Mouse (Mus musculus): ENCODE data around the gene Kcne3. TPM values are rescaled to one million over a fixed set of nuclear protein-coding genes. Genes with fewer than 3 reads are reported as not detected.

Gene Kcne3
- polyA plus RNA-seq, 1 experiment from 2014 or later = 3.8 TPM

DNA sequence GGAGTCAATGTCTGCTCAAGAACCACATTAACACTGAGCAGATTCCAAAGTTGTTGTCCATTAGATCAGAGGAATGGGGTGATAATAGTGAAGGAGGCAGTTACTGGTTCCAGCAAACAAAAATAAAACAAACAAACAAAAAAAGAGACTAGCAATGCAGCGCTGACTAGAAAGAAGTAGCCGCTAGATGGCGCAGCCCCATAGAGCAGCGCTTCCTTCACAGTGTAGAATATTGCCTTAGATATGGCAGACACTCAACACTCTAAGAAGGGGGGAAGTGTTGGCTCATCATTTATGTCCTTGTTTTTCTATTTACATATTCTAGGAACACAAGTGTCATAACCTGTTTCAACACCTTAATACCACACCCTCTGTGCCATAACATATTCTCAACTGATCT is 14.5 kb downstream of the Kcne3 start:
- H3K4me2 ChIP-seq (ENCODE audit: low read depth) = no peak overlapping the region
- H3K4me3 ChIP-seq (ENCODE audit: low read depth, low read length) = no peak overlapping the region
- H3K36me3 ChIP-seq (ENCODE audit: control insufficient read depth, insufficient read depth, low read length) = no peaks in the 10 kb centered on the region
- no peak overlapping the region for H3K27ac ChIP-seq (ENCODE audit: low read depth, low read length)
- no peaks in the 10 kb centered on the region for H3K9me3 ChIP-seq (ENCODE audit: control insufficient read depth, low read length)
- WGBS = 7% methylated on average over 4 of the region's 4 CpGs
- H3K9ac ChIP-seq (ENCODE audit: low read length) = no peak overlapping the region
- H3K27me3 ChIP-seq (ENCODE audit: control insufficient read depth, insufficient read depth, low read length) = no peaks in the 10 kb centered on the region
- H3K4me1 ChIP-seq (ENCODE audit: control insufficient read depth, insufficient read depth, low read length) = no peaks in the 10 kb centered on the region
- DNase-seq (ENCODE audit: low spot score) (peak; percentile 66), ATAC-seq (ENCODE audit: insufficient read depth, low FRiP score, low TSS enrichment) (no peak)

DNA sequence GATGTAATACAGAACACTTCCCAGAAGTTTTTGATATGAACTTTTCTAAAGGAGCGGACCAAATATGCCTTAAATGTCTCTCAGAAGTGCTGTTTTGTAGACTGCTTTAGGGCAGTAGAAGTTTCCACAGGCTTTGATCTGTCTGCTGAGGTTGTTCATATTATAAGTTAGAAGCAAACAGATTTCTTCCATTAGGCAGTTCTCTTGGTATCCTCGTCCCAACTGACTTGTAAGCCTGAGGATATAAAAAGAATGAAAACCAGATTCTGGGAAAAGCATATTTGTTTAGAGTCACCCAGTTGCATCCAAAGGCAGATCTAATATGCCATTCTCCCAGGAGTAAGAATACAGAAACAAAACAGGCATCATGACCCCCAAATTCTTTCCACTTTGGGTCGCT is 24.9 kb downstream of the Kcne3 start:
- Histone ChIP-seq H3K4me2 (ENCODE audit: low read depth) (no peak overlapping the region), H3K9ac (ENCODE audit: low read length) (no peak overlapping the region), H3K4me1 (ENCODE audit: control insufficient read depth, insufficient read depth, low read length) (no peaks in the 10 kb centered on the region), H3K4me3 (ENCODE audit: low read depth, low read length) (no peak overlapping the region), H3K36me3 (ENCODE audit: control insufficient read depth, insufficient read depth, low read length) (no peaks in the 10 kb centered on the region), H3K27me3 (ENCODE audit: control insufficient read depth, insufficient read depth, low read length) (no peaks in the 10 kb centered on the region), H3K27ac (ENCODE audit: low read depth, low read length) (no peak overlapping the region), H3K9me3 (ENCODE audit: control insufficient read depth, low read length) (no peaks in the 10 kb centered on the region)
- WGBS = 88% methylated on average over 3 of the region's 3 CpGs
- ATAC-seq (ENCODE audit: insufficient read depth, low FRiP score, low TSS enrichment) = no peak
- no peak for DNase-seq (ENCODE audit: low spot score)

DNA sequence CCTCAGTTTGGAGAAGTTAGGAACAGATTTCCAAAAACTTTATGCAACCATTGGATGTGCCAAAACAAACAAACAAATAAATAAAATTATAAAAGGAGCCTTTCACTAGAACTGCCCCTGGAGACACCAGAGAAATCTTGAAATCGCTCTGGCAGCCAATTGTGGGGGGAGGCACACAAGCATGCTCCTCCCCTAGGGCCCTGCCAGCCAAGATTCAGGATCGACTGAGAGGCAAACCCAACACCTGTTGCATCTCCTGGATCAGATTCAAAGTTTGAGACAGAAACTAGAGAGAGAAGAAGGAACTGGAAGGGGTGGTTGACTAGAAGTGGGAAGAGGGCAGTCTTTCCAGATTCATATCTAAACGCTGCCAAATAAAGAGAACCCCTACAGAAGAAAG is 27.3 kb downstream of the Kcne3 start:
- no peaks in the 10 kb centered on the region for H3K9me3 ChIP-seq (ENCODE audit: control insufficient read depth, low read length)
- H3K4me2 ChIP-seq (ENCODE audit: low read depth) = no peak overlapping the region
- H3K4me1 ChIP-seq (ENCODE audit: control insufficient read depth, insufficient read depth, low read length) = no peaks in the 10 kb centered on the region
- WGBS = 68% methylated on average over 3 of the region's 3 CpGs
- no peaks in the 10 kb centered on the region for H3K27me3 ChIP-seq (ENCODE audit: control insufficient read depth, insufficient read depth, low read length)
- H3K27ac ChIP-seq (ENCODE audit: low read depth, low read length) = no peak overlapping the region
- H3K9ac ChIP-seq (ENCODE audit: low read length) = no peak overlapping the region
- DNase-seq (ENCODE audit: low spot score) = no peak
- H3K36me3 ChIP-seq (ENCODE audit: control insufficient read depth, insufficient read depth, low read length) = no peaks in the 10 kb centered on the region
- no peak overlapping the region for H3K4me3 ChIP-seq (ENCODE audit: low read depth, low read length)
- ATAC-seq (ENCODE audit: insufficient read depth, low FRiP score, low TSS enrichment) = no peak

DNA sequence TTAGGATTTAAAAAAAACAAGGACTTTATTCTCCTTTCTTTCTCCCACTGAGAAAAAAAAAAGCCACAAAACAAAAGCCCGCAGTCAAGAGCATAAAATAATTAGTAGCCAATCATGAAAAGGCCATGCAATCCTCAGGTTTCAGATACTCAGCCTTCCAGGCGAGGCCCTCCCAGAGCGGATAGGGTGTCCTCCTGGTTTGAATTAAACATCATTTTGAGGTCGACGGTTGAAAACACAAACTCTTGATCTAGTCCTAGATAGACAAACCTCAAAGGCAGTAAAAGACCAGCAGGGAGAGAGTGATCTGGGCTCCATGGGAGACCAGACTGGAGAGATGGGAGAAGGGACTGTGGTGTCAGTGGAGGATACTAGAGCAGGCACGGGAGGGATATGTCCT is 28.6 kb downstream of the Kcne3 start:
- WGBS = 72% methylated on average over 6 of the region's 6 CpGs
- H3K36me3 ChIP-seq (ENCODE audit: control insufficient read depth, insufficient read depth, low read length) = no peaks in the 10 kb centered on the region

DNA sequence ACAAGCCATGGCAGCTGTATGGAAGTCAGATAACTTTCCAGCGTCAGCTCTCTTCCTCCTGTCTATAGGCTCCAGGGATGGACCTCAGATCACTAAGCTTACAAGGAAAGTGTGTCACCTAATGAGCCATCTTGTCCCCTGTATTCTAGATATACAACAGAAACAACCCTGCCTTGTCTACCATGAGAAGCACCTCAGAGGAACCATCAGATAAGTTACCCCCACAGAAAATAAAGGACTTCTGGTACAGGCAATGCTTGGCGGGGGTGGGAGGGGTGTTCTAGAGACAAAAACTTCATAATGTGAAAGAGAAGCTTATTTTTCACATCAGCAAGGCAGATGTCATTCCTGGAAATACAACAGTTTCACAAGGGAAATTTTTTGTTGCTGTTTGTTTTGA is 29.8 kb downstream of the Kcne3 start:
- WGBS = 87% methylated on average over 2 of the region's 2 CpGs

More for the DNA sequence above, 28.6 kb downstream of the Kcne3 start:
- H3K9ac ChIP-seq (ENCODE audit: low read length) = no peak overlapping the region
- no peaks in the 10 kb centered on the region for H3K9me3 ChIP-seq (ENCODE audit: control insufficient read depth, low read length)
- H3K27me3 ChIP-seq (ENCODE audit: control insufficient read depth, insufficient read depth, low read length) = no peaks in the 10 kb centered on the region
- DNase-seq (ENCODE audit: low spot score) (no peak), ATAC-seq (ENCODE audit: insufficient read depth, low FRiP score, low TSS enrichment) (no peak)
- H3K4me3 ChIP-seq (ENCODE audit: low read depth, low read length) = no peak overlapping the region
- no peak overlapping the region for H3K27ac ChIP-seq (ENCODE audit: low read depth, low read length)
- no peak overlapping the region for H3K4me2 ChIP-seq (ENCODE audit: low read depth)
- H3K4me1 ChIP-seq (ENCODE audit: control insufficient read depth, insufficient read depth, low read length) = no peaks in the 10 kb centered on the region

DNA sequence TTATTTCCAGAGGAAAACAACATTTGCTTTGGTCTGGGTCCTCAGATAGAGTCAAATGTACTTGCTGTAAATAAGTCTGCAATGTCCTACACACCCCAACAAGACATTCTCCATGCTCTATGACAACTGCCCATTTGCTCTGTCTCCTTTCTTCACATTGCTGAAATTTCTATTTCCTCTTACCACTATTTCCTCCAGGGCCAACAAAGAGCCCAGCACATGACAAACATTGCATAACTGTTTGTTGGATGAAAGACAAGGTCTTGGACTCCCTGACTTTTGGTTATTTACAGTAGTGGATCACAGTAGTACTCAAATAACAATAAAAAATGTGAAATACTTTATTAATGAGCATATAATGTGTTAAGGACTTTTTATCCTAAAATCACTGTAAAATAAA is 31.6 kb downstream of the Kcne3 start:
- DNase-seq (ENCODE audit: low spot score) = no peak
- Histone ChIP-seq H3K4me3 (ENCODE audit: low read depth, low read length) (no peak overlapping the region), H3K36me3 (ENCODE audit: control insufficient read depth, insufficient read depth, low read length) (no peaks in the 10 kb centered on the region), H3K9me3 (ENCODE audit: control insufficient read depth, low read length) (no peaks in the 10 kb centered on the region), H3K27ac (ENCODE audit: low read depth, low read length) (no peak overlapping the region), H3K4me2 (ENCODE audit: low read depth) (no peak overlapping the region), H3K27me3 (ENCODE audit: control insufficient read depth, insufficient read depth, low read length) (no peaks in the 10 kb centered on the region), H3K4me1 (ENCODE audit: control insufficient read depth, insufficient read depth, low read length) (no peaks in the 10 kb centered on the region), H3K9ac (ENCODE audit: low read length) (no peak overlapping the region)
- no peak for ATAC-seq (ENCODE audit: insufficient read depth, low FRiP score, low TSS enrichment)

More for the DNA sequence above, 29.8 kb downstream of the Kcne3 start:
- ATAC-seq (ENCODE audit: insufficient read depth, low FRiP score, low TSS enrichment) (no peak), DNase-seq (ENCODE audit: low spot score) (no peak)
- H3K4me3 ChIP-seq (ENCODE audit: low read depth, low read length) = no peak overlapping the region
- no peak overlapping the region for H3K9ac ChIP-seq (ENCODE audit: low read length)
- H3K9me3 ChIP-seq (ENCODE audit: control insufficient read depth, low read length) = no peaks in the 10 kb centered on the region
- H3K36me3 ChIP-seq (ENCODE audit: control insufficient read depth, insufficient read depth, low read length) = no peaks in the 10 kb centered on the region
- H3K27me3 ChIP-seq (ENCODE audit: control insufficient read depth, insufficient read depth, low read length) = no peaks in the 10 kb centered on the region
- H3K27ac ChIP-seq (ENCODE audit: low read depth, low read length) = no peak overlapping the region
- no peaks in the 10 kb centered on the region for H3K4me1 ChIP-seq (ENCODE audit: control insufficient read depth, insufficient read depth, low read length)
- H3K4me2 ChIP-seq (ENCODE audit: low read depth) = no peak overlapping the region

DNA sequence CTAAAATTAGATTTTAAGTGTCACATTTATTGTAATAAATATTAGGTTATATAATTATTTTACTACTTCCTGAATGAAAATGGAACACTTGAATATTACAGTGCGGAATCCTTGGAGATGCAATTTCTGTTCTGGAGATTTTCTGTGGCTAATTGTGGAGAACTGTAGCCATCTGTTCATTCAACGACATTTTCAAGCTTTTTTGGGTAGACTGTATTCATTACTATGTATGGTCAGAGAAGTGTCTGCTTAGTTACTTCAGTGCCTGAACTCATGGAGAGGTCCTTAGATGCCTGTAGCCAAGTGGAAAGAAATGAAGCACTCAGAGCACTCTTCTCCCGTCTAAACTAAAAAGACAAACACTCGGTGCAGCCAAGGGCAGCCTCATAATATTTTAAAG is 38.0 kb downstream of the Kcne3 start:
- Histone ChIP-seq H3K27ac (ENCODE audit: low read depth, low read length) (no peak overlapping the region), H3K4me1 (ENCODE audit: control insufficient read depth, insufficient read depth, low read length) (peaks cover 5% of the 10 kb centered on the region), H3K4me3 (ENCODE audit: low read depth, low read length) (no peak overlapping the region), H3K36me3 (ENCODE audit: control insufficient read depth, insufficient read depth, low read length) (no peaks in the 10 kb centered on the region), H3K4me2 (ENCODE audit: low read depth) (no peak overlapping the region), H3K9me3 (ENCODE audit: control insufficient read depth, low read length) (no peaks in the 10 kb centered on the region), H3K27me3 (ENCODE audit: control insufficient read depth, insufficient read depth, low read length) (no peaks in the 10 kb centered on the region), H3K9ac (ENCODE audit: low read length) (no peak overlapping the region)
- DNase-seq (ENCODE audit: low spot score) = no peak
- ATAC-seq (ENCODE audit: insufficient read depth, low FRiP score, low TSS enrichment) = no peak
- 75% methylated on average over 4 of the region's 4 CpGs for WGBS

DNA sequence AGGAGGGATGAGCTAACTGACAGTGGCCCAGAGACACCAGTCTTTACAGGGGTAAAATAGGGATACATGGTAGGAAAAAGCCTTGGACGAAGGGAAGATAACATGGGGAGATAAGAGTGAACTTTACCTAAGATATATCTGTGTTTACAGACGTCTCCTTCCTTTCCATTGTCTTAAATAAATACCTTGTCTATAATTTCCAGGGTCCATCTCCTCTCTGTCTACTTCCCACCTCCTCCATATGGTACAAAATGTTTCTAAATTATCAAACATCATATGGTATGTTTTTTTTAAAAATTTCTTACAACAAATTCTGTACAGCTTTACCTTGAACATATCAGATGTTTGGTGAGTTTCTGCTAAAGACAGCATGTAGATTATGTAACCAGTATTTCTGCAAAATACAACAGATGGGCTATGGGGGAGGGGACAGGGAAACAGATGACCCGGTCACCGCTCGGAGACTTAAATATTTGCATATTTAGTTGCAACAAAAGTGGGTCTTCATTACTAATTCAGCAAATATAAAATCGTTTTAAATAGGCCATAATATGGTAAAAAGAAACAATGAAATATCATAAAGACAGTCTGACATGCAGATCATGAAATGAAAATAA is 38.9 kb downstream of the Kcne3 start:
- Histone ChIP-seq H3K27ac (ENCODE audit: low read depth, low read length) (no peak overlapping the region), H3K36me3 (ENCODE audit: control insufficient read depth, insufficient read depth, low read length) (no peaks in the 10 kb centered on the region), H3K4me3 (ENCODE audit: low read depth, low read length) (no peak overlapping the region), H3K9me3 (ENCODE audit: control insufficient read depth, low read length) (no peaks in the 10 kb centered on the region), H3K4me1 (ENCODE audit: control insufficient read depth, insufficient read depth, low read length) (peaks cover 5% of the 10 kb centered on the region), H3K9ac (ENCODE audit: low read length) (no peak overlapping the region), H3K4me2 (ENCODE audit: low read depth) (no peak overlapping the region), H3K27me3 (ENCODE audit: control insufficient read depth, insufficient read depth, low read length) (no peaks in the 10 kb centered on the region)
- WGBS = 57% methylated on average over 6 of the region's 6 CpGs
- no peak for ATAC-seq (ENCODE audit: insufficient read depth, low FRiP score, low TSS enrichment)
- no peak for DNase-seq (ENCODE audit: low spot score)

DNA sequence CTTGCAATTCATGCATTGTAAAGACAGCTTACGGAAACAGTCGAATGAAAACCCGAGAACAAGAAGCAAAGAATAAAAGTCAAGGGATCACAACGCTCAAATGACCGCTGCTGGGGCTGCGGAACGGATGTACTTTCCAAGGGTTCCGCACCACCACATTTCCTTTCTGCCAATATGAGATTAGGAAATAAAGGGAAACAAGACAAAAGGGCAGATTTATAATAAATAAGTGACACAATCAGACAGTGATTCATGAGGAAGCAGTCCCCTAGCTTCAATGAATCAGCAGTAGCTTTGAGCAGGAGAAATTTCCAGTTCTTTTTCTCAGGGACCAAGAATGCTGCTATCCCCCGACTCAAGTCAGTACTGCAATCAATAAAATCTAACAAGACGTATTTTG is 39.7 kb downstream of the Kcne3 start:
- Histone ChIP-seq H3K4me3 (ENCODE audit: low read depth, low read length) (no peak overlapping the region), H3K9ac (ENCODE audit: low read length) (no peak overlapping the region), H3K4me1 (ENCODE audit: control insufficient read depth, insufficient read depth, low read length) (peaks cover 5% of the 10 kb centered on the region), H3K9me3 (ENCODE audit: control insufficient read depth, low read length) (no peaks in the 10 kb centered on the region), H3K27me3 (ENCODE audit: control insufficient read depth, insufficient read depth, low read length) (no peaks in the 10 kb centered on the region), H3K36me3 (ENCODE audit: control insufficient read depth, insufficient read depth, low read length) (no peaks in the 10 kb centered on the region), H3K4me2 (ENCODE audit: low read depth) (peak overlapping the region; percentile 14; the same call in 1 of the 2 replicates), H3K27ac (ENCODE audit: low read depth, low read length) (0 out of 2 replicates have a peak overlapping the region, but pooled peaks have one; percentile 49)
- no peak for DNase-seq (ENCODE audit: low spot score)
- 39% methylated on average over 10 of the region's 10 CpGs for WGBS
- ATAC-seq (ENCODE audit: insufficient read depth, low FRiP score, low TSS enrichment) = no peak
